Mouse (Mus musculus) heart, postnatal 4 days (tissue): ENCODE results near the gene Tnfaip8l1. TPM values are rescaled to one million over a fixed set of nuclear protein-coding genes. Genes with fewer than 3 reads are reported as not detected.
A peak's percentile ranks its signal among the peaks of the same experiment; 100 is the strongest.

ENCODE experiments used
- DNase-seq: peaks from one replicate; pipeline ENCODE4 v3.0.0; 2021
- total RNA-seq, 2 experiments: library from RNA; stranded (reverse); gene quantifications; 2 replicates each; pipeline ENCODE4 v1.2.3; 2021

Gene Tnfaip8l1
- total RNA-seq, 2 experiments from 2014 or later, result 5.9 to 6.0 TPM

- DNase-seq, result no peak
Observed at GRCm38 (mm10) chr17:56139355-56139754, 22.9 kb upstream of the Tnfaip8l1 start.

DNA sequence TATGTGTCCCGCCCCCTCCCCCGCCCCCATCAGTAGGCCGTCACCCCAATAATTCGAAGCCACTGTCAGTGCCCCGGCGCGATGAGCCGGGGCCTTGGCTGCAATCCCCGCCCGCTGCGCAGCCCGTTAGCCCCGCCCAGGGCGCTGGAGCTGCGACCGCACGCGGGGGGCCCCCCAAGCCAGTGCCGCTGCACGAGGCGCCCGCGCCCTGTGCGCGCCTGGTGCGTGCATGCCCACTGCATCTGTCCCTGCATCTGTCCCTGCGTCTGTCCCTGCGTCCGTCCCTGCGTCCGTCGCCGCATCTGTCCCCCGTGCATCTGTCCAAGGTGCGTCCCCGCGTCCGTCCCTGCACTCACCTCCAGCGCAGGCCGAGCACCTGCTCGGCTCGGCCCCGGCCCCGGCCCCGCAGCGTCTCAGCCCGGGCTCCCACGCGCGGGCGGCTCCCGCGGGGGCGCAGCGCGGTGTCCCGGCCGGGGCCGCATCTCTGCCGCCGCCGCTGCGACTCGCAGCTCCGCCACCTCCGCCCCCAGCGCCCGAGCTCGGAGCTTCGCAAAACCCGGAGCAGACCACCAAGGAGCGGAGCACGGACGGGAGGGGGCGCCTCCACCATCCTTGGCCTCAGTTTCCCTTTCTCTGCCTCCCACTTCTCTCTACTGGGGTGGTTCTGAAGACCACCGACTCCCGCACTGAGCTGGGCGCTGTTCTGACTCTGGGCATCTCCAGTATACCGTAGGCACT, 22.2 kb upstream of the Tnfaip8l1 start, which contains the start of gene Sema6b:
TSS of gene Sema6b (minus strand) at position 486 of the 738 bp plus-strand sequence.
- DNase-seq, result peak; percentile 79

- peak; percentile 54 for DNase-seq
Observed at GRCm38 (mm10) chr17:56141702-56142605, 20.3 kb upstream of the Tnfaip8l1 start.

DNA sequence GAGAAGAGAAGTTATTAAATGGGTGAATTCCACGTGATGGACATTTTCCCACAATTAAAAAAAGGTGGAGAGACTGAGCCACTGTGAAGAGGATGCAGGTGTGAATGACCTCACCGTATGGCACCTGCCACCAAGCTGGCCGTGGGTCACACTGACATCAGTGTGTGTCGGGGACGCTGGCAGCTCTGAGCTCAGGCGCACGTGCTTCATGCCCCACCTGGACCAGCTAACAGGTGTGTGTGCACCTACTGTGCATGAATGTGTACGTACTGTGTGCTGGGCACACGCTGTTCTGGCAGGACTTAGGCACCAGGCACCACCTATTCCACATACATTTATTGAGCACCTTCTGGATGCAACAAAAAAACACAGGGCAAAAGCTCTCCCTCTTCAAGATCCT, 17.7 kb upstream of the Tnfaip8l1 start:
- DNase-seq, result no peak

- DNase-seq, result no peak
Observed at GRCm38 (mm10) chr17:56146131-56146530, 16.1 kb upstream of the Tnfaip8l1 start.

DNA sequence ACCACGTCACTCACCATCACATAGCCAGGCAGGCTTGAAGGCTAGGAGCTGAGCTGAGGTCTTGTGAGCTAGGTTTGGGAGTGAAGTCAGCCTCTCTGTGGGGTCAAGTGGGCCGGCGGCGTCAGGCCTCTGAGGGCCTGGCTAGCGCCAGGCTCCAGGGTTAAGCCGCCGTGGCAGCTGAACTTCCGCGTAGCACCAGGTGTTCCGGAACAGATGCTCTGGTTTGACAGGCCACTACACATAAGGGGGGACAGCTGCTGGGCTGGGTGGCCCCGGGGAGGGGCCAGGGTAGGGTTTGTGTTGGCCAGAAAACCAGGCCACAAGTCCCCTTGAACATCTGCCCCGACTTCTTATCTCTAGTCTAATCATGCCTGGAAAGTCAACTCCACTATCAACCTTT, 14.9 kb upstream of the Tnfaip8l1 start:
- DNase-seq, result no peak

DNA sequence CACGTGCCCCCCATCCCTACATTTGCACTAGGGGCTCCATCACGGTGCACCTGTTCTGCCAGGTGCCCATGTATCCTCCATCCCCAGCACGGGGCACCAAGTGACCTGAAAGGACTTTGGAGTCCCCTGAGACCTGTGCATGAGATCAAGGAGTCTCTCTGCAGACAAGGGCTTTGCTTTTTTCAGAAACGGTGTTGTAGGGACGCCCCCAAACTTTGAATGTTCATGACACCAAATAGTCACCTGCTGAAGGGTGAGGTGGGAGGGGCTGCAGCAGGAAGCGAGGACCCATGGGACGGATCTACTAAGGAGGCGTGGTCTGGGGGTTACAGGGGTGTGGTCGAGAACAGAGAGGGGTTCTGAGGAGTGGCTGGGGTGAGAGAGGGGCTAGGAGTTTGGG, 14.0 kb upstream of the Tnfaip8l1 start:
- DNase-seq, result no peak

DNA sequence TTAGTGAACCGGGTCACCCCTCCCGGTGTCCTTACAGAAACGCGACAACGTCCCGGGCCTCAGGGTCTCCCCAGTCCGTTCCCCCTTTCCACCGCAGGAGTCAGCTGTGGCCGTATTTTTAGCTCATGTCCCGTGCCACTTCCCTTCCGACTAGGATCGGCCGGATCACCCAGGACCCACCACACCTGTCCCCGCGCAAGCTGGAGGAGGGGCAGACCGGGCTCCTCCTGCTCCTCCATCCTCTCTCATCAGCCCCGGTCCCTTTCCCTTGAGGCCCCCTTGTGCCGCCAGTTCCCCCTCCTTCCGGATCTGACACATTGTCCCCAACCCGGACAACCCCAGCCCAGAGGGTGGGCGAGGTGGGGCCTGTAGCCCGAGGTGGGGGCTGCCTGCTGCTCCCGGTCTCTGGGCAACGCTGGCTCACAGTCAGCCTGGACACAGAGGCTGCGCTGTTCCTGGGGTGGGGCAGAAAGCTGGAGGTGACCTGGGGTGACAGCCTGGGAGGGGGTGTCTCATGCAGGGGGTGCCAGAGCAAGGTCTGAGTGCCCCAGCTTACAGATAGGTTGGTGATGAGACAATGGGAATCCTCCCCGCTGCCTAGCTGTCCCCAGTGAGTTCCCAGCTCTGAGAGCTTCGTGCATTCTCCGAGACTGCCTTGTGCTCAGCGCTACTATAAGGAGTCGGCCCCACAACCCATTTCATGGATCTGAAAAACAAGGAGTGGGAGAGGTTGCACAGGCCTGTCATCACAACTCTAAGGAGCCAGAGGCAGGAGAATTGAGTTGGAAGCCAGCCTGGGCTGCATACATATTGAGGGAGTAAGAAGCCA, 13.3 kb upstream of the Tnfaip8l1 start:
- DNase-seq, result no peak

DNA sequence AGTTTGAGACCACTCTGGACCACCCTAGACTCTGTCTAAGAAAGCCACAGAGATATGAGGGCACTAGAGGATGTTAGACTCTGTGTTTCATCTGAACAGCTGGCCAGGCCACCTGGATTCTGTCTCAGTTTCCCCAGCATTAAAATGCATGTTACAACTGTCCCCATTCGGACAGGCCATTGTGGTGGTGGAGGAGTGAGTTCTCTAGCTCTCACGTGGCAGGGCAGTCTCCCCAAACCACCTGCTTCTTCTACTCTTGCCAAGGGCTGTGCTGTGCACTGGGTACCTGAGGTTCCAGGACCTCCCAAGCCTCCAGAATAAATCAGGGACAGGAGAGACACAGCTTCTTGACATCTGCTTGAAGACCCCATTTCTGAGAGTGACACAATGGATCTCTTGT, 12.4 kb upstream of the Tnfaip8l1 start:
- no peak for DNase-seq

DNA sequence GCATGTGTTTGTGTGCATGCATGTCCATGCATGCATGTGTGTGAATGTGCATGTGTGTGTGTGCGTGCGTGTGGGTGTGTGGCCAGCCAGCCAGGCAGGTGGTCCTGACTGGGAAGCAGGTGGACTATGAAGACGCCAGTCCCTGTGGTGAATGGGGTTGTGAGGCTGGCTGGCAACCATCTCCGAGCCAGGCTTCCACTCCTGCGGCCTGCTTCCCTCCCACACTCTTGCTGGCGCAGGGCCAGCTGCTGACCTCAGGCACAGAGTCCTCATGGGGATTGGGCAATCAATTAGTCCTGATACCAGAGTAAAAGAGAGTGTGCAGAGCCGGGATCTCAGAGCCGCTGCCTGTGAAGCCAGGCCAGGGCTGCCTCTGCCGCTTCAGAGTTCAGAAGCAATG, 8.6 kb upstream of the Tnfaip8l1 start:
- DNase-seq, result peak; percentile 70

GRCm38 (mm10) chr17:56159729-56160128, 2.5 kb upstream of the Tnfaip8l1 start:
- DNase-seq, result peak; percentile 81

DNA sequence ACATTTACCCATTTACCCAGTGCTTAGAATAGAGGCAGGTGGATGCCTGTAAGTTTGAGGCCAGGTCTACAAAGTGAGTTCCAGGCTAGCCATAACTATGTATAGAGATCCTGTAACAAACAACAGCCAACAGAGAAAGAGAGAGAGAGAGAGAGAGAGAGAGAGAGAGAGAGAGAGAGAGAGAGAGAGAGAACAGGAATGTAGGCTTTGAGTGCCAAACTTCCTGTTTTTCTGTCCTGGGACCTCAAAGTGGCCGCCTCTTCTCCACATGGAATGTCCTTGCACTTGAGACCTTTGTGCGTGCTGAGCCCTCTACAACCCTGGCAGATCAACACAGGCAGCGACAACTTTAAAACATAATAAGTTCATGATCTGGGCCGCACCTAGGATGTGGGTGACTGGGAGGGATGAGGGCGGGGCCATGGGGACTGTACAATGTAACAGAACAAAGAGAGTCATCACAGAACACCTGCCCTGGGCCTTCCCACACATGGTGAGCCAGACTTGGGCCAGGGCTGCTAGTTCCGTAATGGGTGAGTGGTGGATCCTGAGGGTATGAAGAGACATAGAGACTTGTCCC, 1.3 kb downstream of the Tnfaip8l1 start:
- DNase-seq, result no peak

DNA sequence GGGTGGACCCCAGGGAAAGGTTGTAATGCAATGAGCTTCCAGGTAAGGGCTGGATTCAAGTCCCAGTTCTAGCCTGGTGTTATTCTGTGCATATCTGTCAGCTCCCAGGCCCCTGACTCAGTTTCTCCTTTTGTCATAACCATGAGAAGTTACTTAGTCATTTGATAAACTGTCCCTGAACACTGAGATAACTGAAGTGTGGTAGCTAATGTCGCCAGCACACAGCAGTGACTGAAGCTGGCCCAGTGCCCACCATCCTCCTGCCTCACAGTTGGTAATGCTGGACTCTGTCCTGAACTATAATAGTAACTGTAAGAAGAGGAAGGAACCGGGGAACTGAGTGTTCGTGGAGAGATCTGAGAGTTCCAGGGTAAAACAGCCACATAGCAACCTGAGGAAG, 2.2 kb downstream of the Tnfaip8l1 start:
- no peak for DNase-seq

GRCm38 (mm10) chr17:56165671-56166070, 3.4 kb downstream of the Tnfaip8l1 start:
- DNase-seq, result no peak

GRCm38 (mm10) chr17:56169830-56170229, 7.6 kb downstream of the Tnfaip8l1 start:
- DNase-seq, result peak; percentile 45

DNA sequence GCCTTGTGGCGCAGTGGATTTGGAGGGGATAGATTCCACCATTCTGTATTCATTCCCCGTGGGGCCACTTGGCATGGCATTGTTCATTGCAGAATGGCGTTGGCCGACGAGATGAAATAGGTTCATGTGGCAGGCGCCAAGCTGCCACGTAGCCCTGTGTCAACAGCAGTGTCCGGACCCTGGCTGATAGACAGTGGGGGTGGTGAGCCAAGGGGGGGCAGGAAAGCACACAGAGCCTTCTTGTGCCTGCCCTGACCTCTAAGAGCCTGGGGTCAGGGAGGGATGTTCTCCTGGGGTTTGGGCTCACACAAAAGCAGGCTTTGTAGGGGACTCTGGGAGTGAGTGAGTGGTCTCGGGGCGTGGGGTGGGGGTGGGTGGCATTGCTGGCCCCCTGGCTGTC, 8.4 kb downstream of the Tnfaip8l1 start:
- no peak for DNase-seq

DNA sequence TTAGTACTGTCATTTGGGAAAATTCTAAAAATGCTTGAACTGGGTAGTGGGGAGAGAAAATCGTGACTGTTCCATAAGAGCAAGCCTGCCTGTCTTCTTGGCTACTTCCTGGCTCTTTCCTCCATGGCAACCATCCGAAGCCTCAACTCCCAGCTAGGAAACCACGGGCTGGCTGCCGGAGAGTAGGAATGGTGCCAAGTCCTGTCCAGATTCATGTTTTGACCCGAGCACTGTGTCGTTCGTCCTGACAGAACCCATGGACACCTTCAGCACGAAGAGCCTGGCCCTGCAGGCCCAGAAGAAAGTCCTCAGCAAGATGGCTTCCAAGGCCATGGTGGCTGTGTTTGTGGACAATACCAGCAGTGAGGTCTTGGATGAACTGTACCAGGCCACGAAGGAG, 9.2 kb downstream of the Tnfaip8l1 start:
- DNase-seq, result no peak

GRCm38 (mm10) chr17:56171881-56172280, 9.6 kb downstream of the Tnfaip8l1 start:
- no peak for DNase-seq

GRCm38 (mm10) chr17:56173401-56174046, 11.2 kb downstream of the Tnfaip8l1 start:
- no peak for DNase-seq

DNA sequence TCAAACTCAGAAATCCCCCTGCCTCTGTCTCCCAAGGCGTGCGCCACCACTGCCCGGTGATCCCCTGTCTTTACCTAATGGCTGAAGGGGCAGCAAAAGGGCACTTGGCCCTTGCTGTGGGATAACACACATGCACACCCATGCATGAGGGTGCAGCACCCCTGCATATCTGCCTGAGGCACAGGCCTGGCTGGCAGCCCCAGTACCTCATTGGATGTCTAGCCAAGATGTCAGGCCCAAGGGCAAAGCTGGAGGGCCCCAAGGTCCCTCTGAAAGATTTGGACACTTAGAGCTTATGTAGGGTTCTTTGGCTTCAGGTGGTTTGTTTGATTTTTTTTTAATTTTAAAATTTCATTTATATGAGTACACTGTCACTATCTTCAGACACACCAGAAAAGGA, 13.1 kb downstream of the Tnfaip8l1 start:
- DNase-seq, result no peak

- no peak for DNase-seq
Observed at GRCm38 (mm10) chr17:56182975-56183657, 20.8 kb downstream of the Tnfaip8l1 start.
